Mouse (Mus musculus): ENCODE measurements around the gene V1ra8.
"Not testable (repeated sequence)": the region's sequence is repeated elsewhere in the genome, so short reads cannot be mapped to it uniquely, and the experiment has no call there.

V1ra8 gene

DNA sequence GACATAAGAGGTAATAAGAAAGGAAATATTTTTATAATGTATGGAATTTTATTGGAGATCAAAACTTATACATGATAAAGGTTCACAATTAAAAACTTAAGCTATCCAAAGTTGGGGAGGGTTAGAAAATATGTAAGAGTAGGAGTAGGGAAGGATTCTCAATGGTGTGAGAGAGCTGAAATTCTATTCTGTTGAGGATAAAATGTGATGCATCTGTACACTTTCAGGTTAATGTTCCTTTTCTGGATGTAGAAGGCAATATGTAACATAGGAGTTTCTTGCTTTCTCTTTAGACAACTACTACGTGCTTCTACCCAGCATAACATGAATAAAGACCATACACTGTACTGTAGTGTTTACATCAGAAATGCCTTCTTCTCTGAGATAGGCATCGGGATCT, at the start of gene V1ra8:
V1ra8 (plus strand) TSS at position 301 of the 400 bp plus-strand sequence.
- DNase-seq, result not testable (repeated sequence)

DNA sequence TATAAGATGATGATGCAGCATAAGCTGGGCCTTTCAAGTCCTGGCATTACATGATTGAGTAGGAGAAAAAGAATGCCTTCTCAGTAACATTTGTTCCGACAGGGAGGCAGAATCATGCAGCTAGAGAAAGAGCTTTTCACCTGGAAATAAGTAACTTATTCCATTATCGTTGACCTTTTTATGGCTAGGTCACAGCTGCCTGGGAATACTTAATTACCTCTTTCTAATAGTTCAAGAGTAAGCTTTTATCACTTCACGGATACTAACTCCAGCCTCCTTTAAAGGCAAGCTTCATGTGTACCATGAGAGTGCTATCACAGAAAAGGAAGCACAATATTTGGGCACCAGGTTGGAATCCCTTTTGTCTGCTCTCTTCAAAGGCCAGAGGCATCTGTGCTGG, 42.5 kb upstream of the V1ra8 start:
- no peak for DNase-seq

- no peak for DNase-seq
Observed at GRCm38 (mm10) chr6:90174508-90174907, 28.1 kb upstream of the V1ra8 start, which contains the start of gene Vmn1r52. Gene Vmn1r52 (plus strand): TSS chr6:90174808.

- no peak for DNase-seq
Observed at GRCm38 (mm10) chr6:90224338-90224737, 21.7 kb downstream of the V1ra8 start, which contains the start of gene Vmn1r53. Gene Vmn1r53 (minus strand): TSS chr6:90224438.

DNA sequence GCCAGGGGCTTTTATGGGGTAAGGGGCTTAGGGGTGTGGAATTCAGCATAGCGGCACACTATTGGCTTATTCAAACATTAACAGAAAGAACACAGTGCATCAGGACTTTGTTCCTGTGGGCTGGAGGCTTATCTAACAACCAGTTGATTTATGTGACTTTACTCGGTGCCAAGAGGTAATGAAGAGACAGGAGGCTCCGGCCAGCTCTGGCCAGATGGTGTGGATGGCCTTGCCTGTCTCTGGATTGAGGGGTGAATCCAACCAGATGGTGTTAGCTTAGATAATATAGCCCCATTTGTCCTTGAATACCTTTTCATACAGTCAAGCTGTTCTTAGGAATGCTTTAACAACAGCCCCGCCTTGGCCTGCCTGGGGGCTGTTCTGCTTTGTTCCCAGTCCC, 29.5 kb downstream of the V1ra8 start:
- DNase-seq, result not testable (repeated sequence)

- no peak for DNase-seq
Observed at GRCm38 (mm10) chr6:90232681-90233080, 30.1 kb downstream of the V1ra8 start.

DNA sequence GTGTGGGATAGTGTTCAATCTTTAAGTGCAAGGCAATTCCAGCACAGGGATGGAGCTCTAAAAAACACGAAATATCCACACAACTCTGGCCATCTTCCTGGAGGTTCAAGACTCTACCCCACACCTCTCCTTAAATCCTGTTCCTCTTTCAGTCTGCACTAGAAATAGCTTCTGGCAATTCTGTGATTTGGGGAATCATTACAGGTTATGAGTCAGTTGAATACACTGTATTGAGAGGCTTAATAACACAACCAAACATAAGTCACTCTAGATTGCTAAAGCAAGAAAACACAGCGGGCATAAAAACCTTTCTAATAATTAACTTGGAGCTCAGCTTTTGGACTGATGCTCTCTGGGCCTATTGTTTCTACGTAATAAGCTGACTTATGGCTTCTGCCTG, 41.4 kb downstream of the V1ra8 start:
- DNase-seq, result no peak

GRCm38 (mm10) chr6:90246000-90246399, 43.4 kb downstream of the V1ra8 start, which contains the start of gene Vmn1r54:
Gene Vmn1r54 (plus strand): TSS chr6:90246300.
- DNase-seq, result no peak
